Mouse (Mus musculus) frontal cortex, adult (tissue): ENCODE data around the gene Fmo4.
"Not testable (repeated sequence)": the region's sequence is repeated elsewhere in the genome, so short reads cannot be mapped to it uniquely, and the experiment has no call there.

Experiments
- ATAC-seq: cut with Nextera tagmentation; 2 replicates; pipeline ENCODE4 v1.9.2; 2017; ENCODE audit warnings: mild to moderate bottlenecking, moderate library complexity, mixed read lengths; ENCODE audit not compliant: low TSS enrichment

The Fmo4 gene

GRCm38 (mm10) chr1:162792306-162793044 is 21.3 kb downstream of the Fmo4 start:
- ATAC-seq: no peak

- no peak for ATAC-seq
Observed at GRCm38 (mm10) chr1:162785222-162785621, 28.6 kb downstream of the Fmo4 start.

DNA sequence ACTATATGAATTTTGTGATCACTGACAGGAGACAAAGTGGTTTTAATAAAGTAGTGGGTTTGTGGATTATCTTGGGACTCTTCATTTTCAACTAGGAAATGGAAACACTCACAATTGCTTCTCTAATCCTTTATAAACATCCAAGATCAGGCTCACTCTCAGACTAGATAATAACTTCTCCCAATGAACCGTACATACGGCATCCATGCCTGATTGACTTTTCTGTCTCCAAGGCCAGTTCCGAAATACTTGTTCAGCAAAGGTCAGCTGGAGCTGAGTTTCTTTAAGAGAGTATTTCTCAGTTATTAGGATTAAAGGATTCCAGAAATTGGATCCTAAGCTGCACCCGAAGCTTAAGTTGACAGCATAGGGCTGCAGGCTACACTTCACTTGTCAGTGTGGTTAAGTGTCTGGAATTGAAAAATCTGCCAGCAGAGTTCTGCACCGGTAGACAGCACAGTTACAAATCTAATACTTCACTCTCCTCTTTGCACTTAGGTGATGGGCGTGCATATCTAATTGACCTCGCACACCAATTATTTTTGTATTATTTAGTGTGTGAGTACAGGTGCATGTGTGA is 30.0 kb downstream of the Fmo4 start:
- no peak for ATAC-seq

GRCm38 (mm10) chr1:162781035-162781434 is 32.7 kb downstream of the Fmo4 start:
- not testable (repeated sequence) for ATAC-seq

- ATAC-seq: no peak
Observed at GRCm38 (mm10) chr1:162777943-162778538, 35.7 kb downstream of the Fmo4 start.

DNA sequence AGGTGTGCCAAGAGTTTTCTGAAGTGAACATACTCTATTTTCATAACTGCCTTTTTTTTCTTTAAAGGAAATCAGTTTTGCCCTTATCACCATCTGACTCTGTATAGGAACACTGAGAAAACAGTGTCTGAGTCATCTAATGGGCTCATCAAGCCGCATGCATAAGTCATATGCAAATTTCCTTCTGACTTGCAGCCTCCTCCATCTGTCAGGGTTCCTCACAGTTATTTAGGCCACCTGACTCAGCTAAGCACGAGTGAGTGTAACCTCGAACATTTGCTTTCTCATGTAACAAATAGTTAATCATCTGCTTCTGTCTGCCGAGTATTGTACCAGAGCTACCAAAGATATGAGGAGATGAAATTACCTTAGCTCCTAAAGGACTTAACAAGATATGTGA is 40.1 kb downstream of the Fmo4 start:
- peak; percentile 99 for ATAC-seq

GRCm38 (mm10) chr1:162771617-162772360 is 42.0 kb downstream of the Fmo4 start:
- ATAC-seq: no peak

- ATAC-seq: no peak
Observed at GRCm38 (mm10) chr1:162752009-162752408, 61.8 kb downstream of the Fmo4 start.

GRCm38 (mm10) chr1:162749607-162750006 is 64.2 kb downstream of the Fmo4 start:
- ATAC-seq: peak; percentile 55

GRCm38 (mm10) chr1:162748761-162749160 is 65.0 kb downstream of the Fmo4 start:
- no peak for ATAC-seq
